Mouse (Mus musculus): ENCODE results near the gene Calr.

- TF ChIP-seq CTCF (IDR thresholded peaks at IDR 0.05; ENCODE audit: extremely low read depth, insufficient read depth, insufficient read length, insufficient replicate concordance) (no peak), POLR2A (IDR thresholded peaks at IDR 0.05; ENCODE audit: low read depth, low read length) (no peak)
Measured at GRCm38 (mm10) chr8:84846094-84846721, 526 bp downstream of the Calr start.
